Mouse (Mus musculus) thymus, adult 2 months (tissue): ENCODE measurements around the gene Fyb. TPM values are rescaled to one million over a fixed set of nuclear protein-coding genes. Genes with fewer than 3 reads are reported as not detected.

Experiments
- DNase-seq: peaks from one replicate; pipeline ENCODE4 v3.0.0; 2021
- H3K27ac ChIP-seq: fragments of 200-500 bp; 2 replicates; pipeline ENCODE4 v1.5.1; 2012; ENCODE audit warnings: low read length, control low read depth; ENCODE audit not compliant: control insufficient read depth, insufficient read depth
- H3K27me3 ChIP-seq: fragments of 200-500 bp; 2 replicates; pipeline ENCODE4 v1.6.1; 2012; ENCODE audit warnings: mild to moderate bottlenecking, low read length, moderate library complexity, mixed read lengths; ENCODE audit not compliant: control insufficient read depth, insufficient read depth
- H3K36me3 ChIP-seq: fragments of 200-500 bp; 2 replicates; pipeline ENCODE4 v1.6.1; 2012; ENCODE audit warnings: mild to moderate bottlenecking, low read length, moderate library complexity; ENCODE audit not compliant: control insufficient read depth, insufficient read depth
- H3K4me1 ChIP-seq: fragments of 200-500 bp; replicated peaks from 2 replicates; pipeline ENCODE4 v1.6.1; 2012; ENCODE audit warnings: low read length; ENCODE audit not compliant: control insufficient read depth, insufficient read depth
- H3K4me3 ChIP-seq: fragments of 200-500 bp; 2 replicates; pipeline ENCODE4 v1.5.1; 2012; ENCODE audit warnings: mild to moderate bottlenecking, low read length, control low read depth, moderate library complexity; ENCODE audit not compliant: control insufficient read depth, insufficient read depth
- CTCF ChIP-seq: fragments of 200-500 bp; IDR thresholded peaks from 2 replicates; pipeline ENCODE4 v1.5.1; 2012; ENCODE audit warnings: mild to moderate bottlenecking, control low read depth, low read length, moderate library complexity, borderline replicate concordance; ENCODE audit not compliant: control insufficient read depth, poor library complexity, insufficient read depth; ENCODE audit errors: extremely low read depth
- POLR2A ChIP-seq: fragments of 200-500 bp; IDR thresholded peaks from 2 replicates; pipeline ENCODE4 v1.6.1; 2012; ENCODE audit warnings: mild to moderate bottlenecking, low read length, control low read depth, moderate library complexity; ENCODE audit not compliant: control insufficient read depth, poor library complexity, insufficient read depth; ENCODE audit errors: extremely low read depth
- WGBS: fragments of 180-500 bp; shearing (Covaris S2); methylation state at CpG from one replicate; pipeline ENCODE4 v1.1.7; 2018; 5-methylcytosine and 5-hydroxymethylcytosine counted together
- polyA plus RNA-seq: library from polyadenylated mRNA; depleted of rRNA; stranded (reverse); fragments of >200 nt; gene quantifications from 2 replicates; pipeline ENCODE4 v1.2.3, GENCODE M21; 2012

The Fyb gene
- polyA plus RNA-seq, 1 experiment, result 141 TPM

- Histone ChIP-seq H3K4me1 (no peaks in the 10 kb centered on the region), H3K27ac (no peak overlapping the region), H3K4me3 (no peak overlapping the region), H3K27me3 (no peaks in the 10 kb centered on the region), H3K36me3 (no peaks in the 10 kb centered on the region)
- WGBS, result 52% methylated on average over 7 of the region's 7 CpGs
- DNase-seq, result no peak
- TF ChIP-seq POLR2A (no peak), CTCF (no peak)
Measured at GRCm38 (mm10) chr15:6539639-6540338, 17.1 kb downstream of the Fyb start.

- no peaks in the 10 kb centered on the region for H3K4me1 ChIP-seq
- 96% methylated on average over 4 of the region's 4 CpGs for WGBS
- no peaks in the 10 kb centered on the region for H3K27me3 ChIP-seq
- H3K4me3 ChIP-seq, result no peak overlapping the region
- H3K36me3 ChIP-seq, result no peaks in the 10 kb centered on the region
- TF ChIP-seq POLR2A, result no peak
- TF ChIP-seq CTCF, result no peak
- no peak for DNase-seq
- no peak overlapping the region for H3K27ac ChIP-seq
Measured at GRCm38 (mm10) chr15:6548911-6549310, 26.3 kb downstream of the Fyb start.

- TF ChIP-seq CTCF, result no peak
- no peak for TF ChIP-seq POLR2A
- H3K4me1 ChIP-seq, result no peaks in the 10 kb centered on the region
- H3K27ac ChIP-seq, result no peak overlapping the region
- 95% methylated on average over 7 of the region's 7 CpGs for WGBS
- H3K36me3 ChIP-seq, result no peaks in the 10 kb centered on the region
- H3K27me3 ChIP-seq, result no peaks in the 10 kb centered on the region
- no peak for DNase-seq
- H3K4me3 ChIP-seq, result no peak overlapping the region
Measured at GRCm38 (mm10) chr15:6551875-6552274, 29.2 kb downstream of the Fyb start.

- Histone ChIP-seq H3K27ac (no peak overlapping the region), H3K27me3 (no peaks in the 10 kb centered on the region), H3K36me3 (no peaks in the 10 kb centered on the region), H3K4me1 (no peaks in the 10 kb centered on the region; the same call in 1 of the 2 replicates), H3K4me3 (no peak overlapping the region)
- TF ChIP-seq POLR2A, result no peak
- no peak for TF ChIP-seq CTCF
- 8% methylated on average over 4 of the region's 4 CpGs for WGBS
- DNase-seq, result peak; percentile 42
Measured at GRCm38 (mm10) chr15:6554742-6555141, 32.1 kb downstream of the Fyb start.

- H3K4me3 ChIP-seq, result no peak overlapping the region
- H3K27ac ChIP-seq, result no peak overlapping the region
- H3K36me3 ChIP-seq, result no peaks in the 10 kb centered on the region
- TF ChIP-seq CTCF (no peak), POLR2A (no peak)
- no peak for DNase-seq
- WGBS, result 48% methylated on average over 2 of the region's 2 CpGs
- H3K4me1 ChIP-seq, result no peaks in the 10 kb centered on the region; the same call in 1 of the 2 replicates
- H3K27me3 ChIP-seq, result no peaks in the 10 kb centered on the region
Measured at GRCm38 (mm10) chr15:6555536-6555935, 32.9 kb downstream of the Fyb start.

GRCm38 (mm10) chr15:6556272-6556671 is 33.6 kb downstream of the Fyb start:
- Histone ChIP-seq H3K4me3 (no peak overlapping the region), H3K27ac (no peak overlapping the region), H3K27me3 (no peaks in the 10 kb centered on the region), H3K36me3 (no peaks in the 10 kb centered on the region), H3K4me1 (no peaks in the 10 kb centered on the region; the same call in 1 of the 2 replicates)
- 98% methylated on average over 4 of the region's 4 CpGs for WGBS
- DNase-seq, result no peak
- TF ChIP-seq POLR2A, result no peak
- no peak for TF ChIP-seq CTCF

- H3K4me3 ChIP-seq, result no peak overlapping the region
- H3K36me3 ChIP-seq, result no peaks in the 10 kb centered on the region
- no peak for DNase-seq
- WGBS, result 62% methylated on average over 6 of the region's 6 CpGs
- H3K27ac ChIP-seq, result no peak overlapping the region
- no peaks in the 10 kb centered on the region; the same call in 1 of the 2 replicates for H3K4me1 ChIP-seq
- H3K27me3 ChIP-seq, result no peaks in the 10 kb centered on the region
- TF ChIP-seq CTCF (no peak), POLR2A (no peak)
Measured at GRCm38 (mm10) chr15:6556911-6557310, 34.3 kb downstream of the Fyb start.
